Mouse (Mus musculus) cerebellum, postnatal 36 days (tissue): ENCODE data around the gene Ccdc34.
A peak's percentile ranks its signal among the peaks of the same experiment; 100 is the strongest.

Experiments
- DNase-seq, 2 experiments: peaks; one replicate each; pipeline ENCODE4 v3.0.0; 2021 to 2022; ENCODE audit warnings: mixed read lengths in 2 of 2

The Ccdc34 gene

DNA sequence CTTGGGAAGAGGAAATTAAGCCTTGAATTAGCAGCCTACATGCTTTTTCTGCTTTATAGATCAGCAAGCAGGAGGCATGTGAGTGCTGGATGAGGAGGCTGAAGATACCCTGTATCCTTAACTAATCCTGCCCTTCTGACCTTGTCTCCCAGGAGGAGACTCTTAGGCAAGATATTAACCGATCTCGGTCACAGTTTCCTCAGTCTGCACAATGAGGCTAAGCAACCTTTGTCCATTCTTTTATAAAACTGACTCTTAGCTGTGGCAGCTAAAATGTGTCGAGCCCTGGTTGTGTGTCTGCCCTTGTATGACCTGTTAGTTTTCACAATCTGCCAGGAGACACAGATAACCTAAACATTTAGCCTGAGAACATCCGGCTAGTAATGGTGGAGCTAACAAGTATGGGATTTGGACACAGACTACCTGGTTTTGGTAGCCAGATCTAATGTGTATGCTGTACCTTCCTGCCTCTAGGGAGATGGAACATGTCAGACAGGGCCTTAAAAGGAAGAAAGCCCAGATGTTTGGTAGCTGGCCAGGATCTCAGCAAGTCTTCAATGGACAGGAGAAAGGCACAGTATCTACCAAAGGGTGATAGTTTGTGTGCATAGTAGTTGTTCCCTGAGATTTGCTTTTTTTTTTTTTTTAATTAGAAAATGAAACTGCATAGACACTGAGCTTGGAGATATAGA is 165.3 kb downstream of the Ccdc34 start:
- no peak for DNase-seq

DNA sequence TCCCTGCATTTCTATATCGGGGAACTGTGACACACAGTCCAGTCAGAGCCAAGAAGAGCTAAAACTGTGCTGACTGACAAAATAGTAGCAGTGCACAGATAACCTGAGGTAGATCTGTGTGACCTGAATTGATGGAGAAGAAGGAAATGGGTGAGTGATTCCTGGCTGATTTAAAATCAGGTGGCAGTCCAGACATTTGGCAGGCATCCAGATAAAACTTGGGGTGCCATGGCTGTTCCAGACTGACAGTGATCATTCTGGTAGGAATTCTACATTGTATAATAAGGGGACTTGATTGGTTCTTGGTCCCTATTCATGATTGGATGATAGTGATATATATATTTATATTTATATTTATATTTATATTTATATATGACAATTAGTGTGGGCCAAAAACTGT is 166.5 kb downstream of the Ccdc34 start:
- no peak for DNase-seq

DNA sequence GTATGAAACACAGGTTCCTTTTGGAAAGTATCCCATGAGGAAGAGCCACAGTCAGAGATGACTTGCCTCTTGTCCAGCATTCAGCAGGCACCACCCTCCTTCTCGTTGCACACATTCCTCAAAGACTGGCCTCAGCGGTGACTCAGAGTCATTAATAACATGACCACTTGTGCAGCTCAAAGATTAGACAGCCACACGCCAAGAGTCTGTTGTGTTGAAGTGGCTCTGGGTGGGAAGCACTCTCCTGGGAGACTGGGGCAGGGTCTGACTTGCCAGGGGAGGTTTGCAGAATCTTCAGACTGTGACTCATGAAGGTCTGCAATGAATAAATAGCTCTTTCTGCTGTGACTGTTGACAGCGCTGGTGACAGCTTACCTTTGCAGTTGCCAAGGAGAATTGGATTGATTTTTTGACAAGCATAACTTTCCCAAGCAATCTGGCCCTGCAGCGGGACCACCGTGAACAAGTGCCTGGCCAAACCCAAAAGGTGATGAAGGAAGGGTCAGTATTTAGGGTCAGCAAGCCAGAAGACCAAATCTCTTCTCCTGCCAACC is 168.9 kb downstream of the Ccdc34 start:
- no peak for DNase-seq

DNA sequence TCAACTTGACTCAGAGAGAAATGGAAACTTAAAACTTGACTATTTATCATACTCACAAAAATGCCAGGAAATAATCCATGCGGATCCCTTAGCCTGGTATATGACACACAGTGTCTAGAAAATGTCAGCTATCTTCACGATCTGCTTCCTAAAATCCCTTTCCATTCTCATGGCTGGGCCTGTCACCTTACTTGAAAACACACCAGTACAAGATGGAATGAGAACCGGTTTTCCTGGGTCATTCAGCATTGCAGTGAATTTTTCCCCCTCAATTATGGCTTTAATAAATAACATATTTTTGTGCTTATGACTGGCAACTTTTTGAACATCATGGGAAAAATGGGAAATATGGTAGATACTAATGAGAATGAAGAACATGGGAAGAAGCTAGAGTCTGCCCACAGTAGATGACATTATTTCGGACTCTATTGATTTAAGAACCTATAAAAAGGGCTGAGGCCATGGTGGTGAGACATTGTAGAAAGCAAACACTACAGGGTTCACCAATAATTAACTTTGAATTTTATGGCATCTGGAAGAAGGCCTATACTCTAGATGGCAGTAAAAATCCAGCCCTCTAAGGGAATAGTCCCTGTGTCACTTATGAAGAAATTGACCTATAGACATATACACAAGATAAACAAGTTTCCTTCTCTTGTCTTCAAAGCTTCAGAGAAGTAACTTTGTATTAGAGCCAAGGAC is 171.2 kb downstream of the Ccdc34 start:
- DNase-seq: no peak

DNA sequence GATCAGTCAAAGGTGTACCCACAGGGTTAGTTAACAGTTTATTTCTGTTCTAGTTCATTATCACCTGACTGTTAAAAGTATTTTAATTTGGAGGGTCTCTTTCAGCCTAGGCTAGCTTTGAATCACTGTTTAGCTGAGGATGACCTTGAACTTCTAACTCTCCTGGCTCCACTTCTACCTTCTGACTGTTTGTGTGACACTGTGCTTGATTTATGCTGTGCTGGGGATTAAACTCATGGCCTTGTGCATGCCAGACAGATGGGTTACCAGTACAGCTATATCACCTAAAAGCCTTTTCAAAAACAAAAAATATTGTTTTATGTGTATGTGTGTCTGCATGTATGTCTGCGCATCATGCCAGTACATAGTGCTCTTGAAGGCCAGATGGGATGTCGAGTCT is 172.8 kb downstream of the Ccdc34 start:
- DNase-seq: no peak

GRCm38 (mm10) chr2:110191186-110191690 is 173.6 kb downstream of the Ccdc34 start:
- DNase-seq: no peak

- DNase-seq: no peak
These were observed 174.5 kb downstream of the Ccdc34 start for GRCm38 (mm10) chr2:110191965-110192701.

DNA sequence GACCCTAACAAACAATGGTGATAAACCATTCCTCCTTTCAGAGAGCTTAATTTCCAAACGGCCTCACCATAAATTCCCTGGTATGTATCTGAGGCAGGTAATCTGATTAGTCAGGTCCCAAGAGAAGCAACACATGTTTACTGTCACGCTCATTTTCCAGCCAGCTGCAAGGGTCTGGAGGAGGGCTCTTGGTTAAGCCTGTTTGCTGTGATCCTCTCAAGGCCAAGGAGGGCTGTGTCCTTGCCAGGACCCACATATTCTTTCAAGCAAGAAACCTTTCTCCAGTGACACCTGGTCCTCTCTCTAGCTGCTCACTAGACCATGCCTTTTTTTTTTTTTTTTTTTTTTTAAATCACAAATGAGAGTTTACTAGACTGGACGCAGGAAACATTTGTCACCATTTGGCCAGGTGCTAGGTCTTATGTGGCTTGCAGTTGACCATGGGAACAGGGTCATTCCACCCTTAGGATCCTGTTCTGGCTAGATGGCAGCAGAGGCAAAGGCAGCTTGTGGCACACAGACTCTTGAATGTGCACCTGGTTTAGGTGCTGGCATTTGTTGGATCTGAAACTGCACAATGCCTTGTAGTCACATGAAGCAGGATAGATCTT is 175.2 kb downstream of the Ccdc34 start:
- no peak for DNase-seq

GRCm38 (mm10) chr2:110196551-110196950 is 178.9 kb downstream of the Ccdc34 start:
- DNase-seq: no peak

- DNase-seq: no peak
These were observed 182.0 kb downstream of the Ccdc34 start for GRCm38 (mm10) chr2:110199648-110200047.

DNA sequence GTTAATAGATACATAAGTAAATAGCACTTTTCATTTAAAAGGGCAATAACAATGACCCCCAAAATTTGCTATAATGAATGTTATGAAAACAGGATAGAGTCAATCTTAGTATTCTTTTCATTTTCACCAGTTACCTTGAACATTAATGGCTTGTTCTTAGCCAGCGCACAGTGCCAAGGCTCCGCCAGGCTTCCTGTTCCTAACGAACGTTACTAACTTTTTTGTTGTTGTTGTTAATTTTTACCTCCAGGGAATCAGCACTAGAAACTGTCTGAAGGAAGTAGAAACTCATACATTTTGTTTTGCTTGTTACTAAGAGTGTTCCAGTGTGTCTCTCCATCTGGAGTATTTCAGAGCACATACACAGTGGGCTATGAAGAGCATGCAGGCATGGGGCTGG is 184.2 kb downstream of the Ccdc34 start:
- no peak for DNase-seq

GRCm38 (mm10) chr2:110202716-110203497 is 185.3 kb downstream of the Ccdc34 start:
- no peak for DNase-seq

- DNase-seq: no peak
These were observed 186.6 kb downstream of the Ccdc34 start for GRCm38 (mm10) chr2:110204169-110204568.

GRCm38 (mm10) chr2:110204705-110205318 is 187.2 kb downstream of the Ccdc34 start:
- DNase-seq: peak; percentile 74 to 76

GRCm38 (mm10) chr2:110210508-110211496 is 193.2 kb downstream of the Ccdc34 start:
- no peak for DNase-seq

DNA sequence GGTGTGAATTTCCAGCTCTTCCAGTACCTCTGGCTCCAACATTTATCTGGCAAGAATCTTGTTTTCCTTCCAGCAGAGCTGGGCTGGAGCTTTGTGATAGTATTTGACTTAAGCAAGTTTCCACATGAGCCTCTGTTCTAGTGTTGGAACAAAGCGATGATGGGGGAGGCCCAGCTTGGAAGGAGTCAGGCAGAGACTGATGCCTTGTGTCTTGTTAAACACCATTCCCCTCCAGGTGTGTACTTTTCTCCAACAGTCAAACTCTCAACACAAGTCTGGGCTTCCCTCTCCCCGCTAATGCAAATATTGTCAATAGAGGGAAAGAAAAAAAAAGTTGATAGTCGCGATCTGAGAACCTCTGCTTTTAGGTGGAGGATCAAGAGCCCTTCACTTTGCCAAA is 196.7 kb downstream of the Ccdc34 start:
- DNase-seq: no peak

DNA sequence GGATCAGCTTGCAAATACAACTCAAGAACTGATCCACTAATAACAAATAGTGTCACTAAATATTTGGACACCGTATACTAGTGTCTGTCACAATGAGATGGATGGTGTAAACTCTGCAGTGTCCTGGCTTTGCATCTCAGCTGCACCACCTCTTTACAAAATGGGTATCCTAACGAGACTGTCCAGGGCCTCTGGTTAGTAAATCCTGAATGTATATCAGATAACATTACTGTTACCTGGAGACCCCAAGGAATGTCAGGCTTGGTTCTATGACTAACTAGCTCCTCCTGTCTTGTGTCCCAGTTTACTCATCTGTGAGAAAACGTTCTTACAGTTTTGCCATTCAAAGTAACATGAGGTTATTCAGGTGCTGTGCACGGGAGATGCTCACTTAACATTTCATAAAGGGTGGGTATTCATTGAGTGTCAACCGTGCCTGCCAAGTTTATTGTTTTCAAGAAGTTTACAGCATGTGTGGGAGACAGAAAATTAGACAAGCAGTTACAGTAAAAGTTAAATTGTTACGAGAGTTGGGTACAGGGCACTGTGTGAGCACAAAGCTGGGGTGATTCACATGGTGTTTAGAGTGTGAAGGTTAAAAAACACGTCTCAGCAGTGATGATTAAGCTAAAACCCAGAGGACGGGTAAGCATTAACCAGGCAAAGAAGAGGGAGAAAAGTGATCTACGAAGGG is 197.5 kb downstream of the Ccdc34 start:
- no peak for DNase-seq

DNA sequence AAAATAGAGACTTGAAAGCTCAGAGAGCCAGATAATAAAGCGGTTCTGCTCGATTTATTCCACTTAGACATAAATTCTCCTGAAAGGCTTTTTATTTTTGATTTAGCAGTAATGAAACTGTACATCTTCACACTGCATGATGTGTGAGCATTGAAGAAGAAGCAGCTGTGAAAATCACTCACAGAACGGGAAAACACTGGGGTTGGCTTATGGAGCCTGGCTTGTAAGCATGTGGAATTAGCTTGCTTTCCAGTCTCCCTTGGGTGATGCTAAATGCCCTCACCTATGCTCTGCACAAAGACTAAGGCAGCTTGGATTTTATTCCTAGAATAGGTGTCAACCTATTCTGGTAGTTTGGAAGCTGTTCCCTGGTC is 198.1 kb downstream of the Ccdc34 start:
- no peak for DNase-seq

- no peak for DNase-seq
These were observed 202.9 kb downstream of the Ccdc34 start for GRCm38 (mm10) chr2:110220492-110220891.

GRCm38 (mm10) chr2:110222793-110223192 is 205.2 kb downstream of the Ccdc34 start:
- no peak for DNase-seq
